Mouse (Mus musculus): Measurements from ENCODE around the gene Cux2. TPM values are rescaled to one million over a fixed set of nuclear protein-coding genes. Genes with fewer than 3 reads are reported as not detected.

The Cux2 gene
- polyA plus RNA-seq, 1 experiment, result 0.62 TPM

- H3K36me3 ChIP-seq (ENCODE audit: control insufficient read depth, insufficient read depth), result no peaks in the 10 kb centered on the region
- no peaks in the 10 kb centered on the region for H3K79me2 ChIP-seq (ENCODE audit: control insufficient read depth, insufficient read depth)
- no peak overlapping the region for H3ac ChIP-seq (ENCODE audit: control insufficient read depth, insufficient read length)
- H3K27me3 ChIP-seq (ENCODE audit: control insufficient read depth, insufficient read depth, insufficient read length), result peaks cover 86% of the 10 kb centered on the region
- H3K4me3 ChIP-seq, result no peak overlapping the region
- no peak overlapping the region for H3K4me2 ChIP-seq (ENCODE audit: low read depth)
- TF ChIP-seq MAX (IDR thresholded peaks at IDR 0.05; ENCODE audit: low read depth), result no peak
- no peak for TF ChIP-seq REST (IDR thresholded peaks at IDR 0.05; ENCODE audit: insufficient read depth, insufficient read length)
- no peak for TF ChIP-seq MYOD1 (IDR thresholded peaks at IDR 0.05; ENCODE audit: control insufficient read depth in 1 of 3, insufficient read length in 2 of 3, low read depth in 2 of 3)
- no peak for TF ChIP-seq CEBPB (IDR thresholded peaks at IDR 0.05; ENCODE audit: insufficient read depth, poor library complexity, severe bottlenecking)
- no peak for TF ChIP-seq SRF (IDR thresholded peaks at IDR 0.05; ENCODE audit: control insufficient read depth, insufficient read length, low read depth)
- TF ChIP-seq POLR2A (IDR thresholded peaks at IDR 0.05; ENCODE audit: insufficient read length, low read depth), result no peak
- no peak for TF ChIP-seq USF1 (IDR thresholded peaks at IDR 0.05; ENCODE audit: low read depth)
- TF ChIP-seq POLR2AphosphoS2 (IDR thresholded peaks at IDR 0.05; ENCODE audit: insufficient read length, low read depth), result no peak
- no peak for TF ChIP-seq E2F4 (IDR thresholded peaks at IDR 0.05; ENCODE audit: insufficient read depth)
- no peak for TF ChIP-seq MYOG (IDR thresholded peaks at IDR 0.05; ENCODE audit: control insufficient read depth in 1 of 3, insufficient read depth in 1 of 3, insufficient read length in 2 of 3, low read depth in 2 of 3)
- no peak for TF ChIP-seq TCF12 (IDR thresholded peaks at IDR 0.05; ENCODE audit: insufficient read depth, poor library complexity, severe bottlenecking)
- no peak for TF ChIP-seq TCF3 (IDR thresholded peaks at IDR 0.05; ENCODE audit: insufficient read length, low read depth)
These were observed 82.4 kb downstream of the Cux2 start for GRCm38 (mm10) chr5:121967520-121967919.

- Histone ChIP-seq H3K36me3 (ENCODE audit: control insufficient read depth, insufficient read depth) (no peaks in the 10 kb centered on the region), H3K4me3 (no peak overlapping the region), H3K27me3 (ENCODE audit: control insufficient read depth, insufficient read depth, insufficient read length) (peaks cover 86% of the 10 kb centered on the region), H3K4me2 (ENCODE audit: low read depth) (no peak overlapping the region), H3ac (ENCODE audit: control insufficient read depth, insufficient read length) (no peak overlapping the region), H3K79me2 (ENCODE audit: control insufficient read depth, insufficient read depth) (no peaks in the 10 kb centered on the region)
- no peak for TF ChIP-seq POLR2AphosphoS2 (IDR thresholded peaks at IDR 0.05; ENCODE audit: insufficient read length, low read depth)
- TF ChIP-seq CEBPB (IDR thresholded peaks at IDR 0.05; ENCODE audit: insufficient read depth, poor library complexity, severe bottlenecking), result no peak
- no peak for TF ChIP-seq SRF (IDR thresholded peaks at IDR 0.05; ENCODE audit: control insufficient read depth, insufficient read length, low read depth)
- TF ChIP-seq TCF12 (IDR thresholded peaks at IDR 0.05; ENCODE audit: insufficient read depth, poor library complexity, severe bottlenecking), result no peak
- no peak for TF ChIP-seq POLR2A (IDR thresholded peaks at IDR 0.05; ENCODE audit: insufficient read length, low read depth)
- no peak for TF ChIP-seq MAX (IDR thresholded peaks at IDR 0.05; ENCODE audit: low read depth)
- TF ChIP-seq E2F4 (IDR thresholded peaks at IDR 0.05; ENCODE audit: insufficient read depth), result no peak
- no peak for TF ChIP-seq MYOG (IDR thresholded peaks at IDR 0.05; ENCODE audit: control insufficient read depth in 1 of 3, insufficient read depth in 1 of 3, insufficient read length in 2 of 3, low read depth in 2 of 3)
- TF ChIP-seq TCF3 (IDR thresholded peaks at IDR 0.05; ENCODE audit: insufficient read length, low read depth), result no peak
- TF ChIP-seq MYOD1 (IDR thresholded peaks at IDR 0.05; ENCODE audit: control insufficient read depth in 1 of 3, insufficient read length in 2 of 3, low read depth in 2 of 3), result no peak
- no peak for TF ChIP-seq USF1 (IDR thresholded peaks at IDR 0.05; ENCODE audit: low read depth)
- no peak for TF ChIP-seq REST (IDR thresholded peaks at IDR 0.05; ENCODE audit: insufficient read depth, insufficient read length)
These were observed 83.0 kb downstream of the Cux2 start for GRCm38 (mm10) chr5:121966940-121967339.

GRCm38 (mm10) chr5:121962974-121963373, 86.9 kb downstream of the Cux2 start:
- Histone ChIP-seq H3K27me3 (ENCODE audit: control insufficient read depth, insufficient read depth, insufficient read length) (peaks cover 97% of the 10 kb centered on the region), H3K4me3 (no peak overlapping the region), H3K4me2 (ENCODE audit: low read depth) (no peak overlapping the region), H3K79me2 (ENCODE audit: control insufficient read depth, insufficient read depth) (no peaks in the 10 kb centered on the region), H3K36me3 (ENCODE audit: control insufficient read depth, insufficient read depth) (no peaks in the 10 kb centered on the region), H3ac (ENCODE audit: control insufficient read depth, insufficient read length) (no peak overlapping the region)
- TF ChIP-seq TCF3 (IDR thresholded peaks at IDR 0.05; ENCODE audit: insufficient read length, low read depth) (no peak), MYOG (IDR thresholded peaks at IDR 0.05; ENCODE audit: control insufficient read depth in 1 of 3, insufficient read depth in 1 of 3, insufficient read length in 2 of 3, low read depth in 2 of 3) (no peak), USF1 (IDR thresholded peaks at IDR 0.05; ENCODE audit: low read depth) (no peak), E2F4 (IDR thresholded peaks at IDR 0.05; ENCODE audit: insufficient read depth) (no peak), SRF (IDR thresholded peaks at IDR 0.05; ENCODE audit: control insufficient read depth, insufficient read length, low read depth) (no peak), CEBPB (IDR thresholded peaks at IDR 0.05; ENCODE audit: insufficient read depth, poor library complexity, severe bottlenecking) (no peak), REST (IDR thresholded peaks at IDR 0.05; ENCODE audit: insufficient read depth, insufficient read length) (no peak), MAX (IDR thresholded peaks at IDR 0.05; ENCODE audit: low read depth) (no peak), TCF12 (IDR thresholded peaks at IDR 0.05; ENCODE audit: insufficient read depth, poor library complexity, severe bottlenecking) (no peak)

- Histone ChIP-seq H3K36me3 (ENCODE audit: control insufficient read depth, insufficient read depth) (no peaks in the 10 kb centered on the region), H3K4me2 (ENCODE audit: low read depth) (no peak overlapping the region), H3K79me2 (ENCODE audit: control insufficient read depth, insufficient read depth) (no peaks in the 10 kb centered on the region), H3K4me3 (no peak overlapping the region), H3K27me3 (ENCODE audit: control insufficient read depth, insufficient read depth, insufficient read length) (peaks cover 100% of the 10 kb centered on the region), H3ac (ENCODE audit: control insufficient read depth, insufficient read length) (no peak overlapping the region)
- TF ChIP-seq E2F4 (IDR thresholded peaks at IDR 0.05; ENCODE audit: insufficient read depth), result no peak
- TF ChIP-seq MYOG (IDR thresholded peaks at IDR 0.05; ENCODE audit: control insufficient read depth in 1 of 3, insufficient read depth in 1 of 3, insufficient read length in 2 of 3, low read depth in 2 of 3), result no peak
- TF ChIP-seq CEBPB (IDR thresholded peaks at IDR 0.05; ENCODE audit: insufficient read depth, poor library complexity, severe bottlenecking), result no peak
- TF ChIP-seq SRF (IDR thresholded peaks at IDR 0.05; ENCODE audit: control insufficient read depth, insufficient read length, low read depth), result no peak
- TF ChIP-seq MYOD1 (IDR thresholded peaks at IDR 0.05; ENCODE audit: control insufficient read depth in 1 of 3, insufficient read length in 2 of 3, low read depth in 2 of 3), result no peak
- no peak for TF ChIP-seq MAX (IDR thresholded peaks at IDR 0.05; ENCODE audit: low read depth)
- no peak for TF ChIP-seq REST (IDR thresholded peaks at IDR 0.05; ENCODE audit: insufficient read depth, insufficient read length)
- no peak for TF ChIP-seq POLR2AphosphoS2 (IDR thresholded peaks at IDR 0.05; ENCODE audit: insufficient read length, low read depth)
- TF ChIP-seq TCF12 (IDR thresholded peaks at IDR 0.05; ENCODE audit: insufficient read depth, poor library complexity, severe bottlenecking), result no peak
- TF ChIP-seq USF1 (IDR thresholded peaks at IDR 0.05; ENCODE audit: low read depth), result no peak
- TF ChIP-seq TCF3 (IDR thresholded peaks at IDR 0.05; ENCODE audit: insufficient read length, low read depth), result no peak
- no peak for TF ChIP-seq POLR2A (IDR thresholded peaks at IDR 0.05; ENCODE audit: insufficient read length, low read depth)
These were observed 87.5 kb downstream of the Cux2 start for GRCm38 (mm10) chr5:121962359-121962758.

All from myocyte (in vitro differentiated cells).